8 mouse cellular contexts compared by ENCODE assay signal in the genomic region with DNA sequence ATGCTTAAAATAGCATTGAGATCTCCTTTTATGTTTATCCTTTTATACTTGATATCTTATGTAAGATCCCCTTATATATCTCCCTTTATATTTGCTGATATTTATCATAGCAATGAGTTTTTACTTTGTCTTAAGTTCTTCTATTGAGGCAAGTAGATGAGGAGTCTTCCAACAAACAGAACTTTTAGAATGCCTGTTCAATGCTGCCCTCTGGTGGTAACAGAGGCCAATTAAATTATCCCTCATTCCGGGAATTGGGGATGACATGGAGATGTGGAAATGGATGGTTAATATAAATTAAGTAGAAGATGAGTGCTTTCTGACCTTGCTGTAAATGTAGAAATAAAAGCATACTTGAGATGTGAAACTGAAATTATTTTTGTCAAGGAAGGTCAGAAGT.
DNase-seq lines count a peak whose midpoint lies in the region; ATAC-seq and TF ChIP-seq lines count a peak whose summit lies in the region.

No protein-coding gene starts in this region.

- DNase-seq in heart, adult 11 months, result peak; percentile 84
- DNase-seq in heart, postnatal 25 days (ENCODE audit: low spot score), result no peak
- DNase-seq in right cerebral cortex, adult 18-20 months, result peak; percentile 48
- DNase-seq in right cerebral cortex, postnatal 25 days, result no peak
- DNase-seq in brain, embryonic 14.5 days (ENCODE audit: low read depth), result peak; percentile 75
- peak; percentile 62 for DNase-seq in forelimb bud, embryonic 11.5 days (ENCODE audit: low read depth, low spot score)
- peak; percentile 89 for DNase-seq in lung, embryonic 14.5 days

- ATAC-seq in lung, embryonic 14.5 days (ENCODE audit: insufficient read depth), result no peak
- ATAC-seq in megakaryocyte-erythroid progenitor cell, adult 5-6 weeks (replicated peaks; ENCODE audit: low FRiP score, low TSS enrichment, poor library complexity, severe bottlenecking), result no peak

- no peak overlapping the region for H3K9ac ChIP-seq in lung, embryonic 14.5 days

- H3K4me1 ChIP-seq in lung, embryonic 14.5 days (ENCODE audit: insufficient read depth), result no peaks in the 10 kb centered on the region

- no peak overlapping the region for H3K27ac ChIP-seq in lung, embryonic 14.5 days (ENCODE audit: low read depth)

- peak; percentile 63; the same call in 1 of the 2 replicates for TF ChIP-seq CTCF in brain, embryonic 14.5 days (IDR thresholded peaks at IDR 0.05; ENCODE audit: borderline replicate concordance, extremely low read depth, insufficient read depth, insufficient read length)
- TF ChIP-seq CTCF in lung, embryonic 14.5 days (IDR thresholded peaks at IDR 0.05; ENCODE audit: low read depth), result peak; percentile 85

- WGBS in lung, embryonic 14.5 days, result 3% methylated on average over 1 of the region's 1 CpGs

- H3K27me3 ChIP-seq in lung, embryonic 14.5 days (ENCODE audit: insufficient read depth, low read length), result no peaks in the 10 kb centered on the region

- H3K36me3 ChIP-seq in lung, embryonic 14.5 days (ENCODE audit: insufficient read depth), result peaks cover 19% of the 10 kb centered on the region

- no peak for TF ChIP-seq POLR2A in brain, embryonic 14.5 days (IDR thresholded peaks at IDR 0.05; ENCODE audit: borderline replicate concordance, extremely low read depth, insufficient read depth, insufficient read length, poor library complexity, severe bottlenecking)

- intact Hi-C loops in heart, postnatal 25 days (cut with DNase I), result loop anchor here (1.0 to 5.0 kb wide), 2 partner anchors 84 to 257 kb away; no protein-coding TSS in a partner anchor

- no peak overlapping the region for H3K4me2 ChIP-seq in lung, embryonic 14.5 days

- H3K4me3 ChIP-seq in lung, embryonic 14.5 days (ENCODE audit: low read depth, low read length), result no peak overlapping the region

- no peaks in the 10 kb centered on the region for H3K9me3 ChIP-seq in lung, embryonic 14.5 days (ENCODE audit: low read depth, low read length)

Comparison
In these comparisons a context has a peak if more than half of its experiments do, and no peak if none do; other contexts are left out.
1. DNase-seq: peak in heart, adult 11 months (single experiment), right cerebral cortex, adult 18-20 months (single experiment), brain, embryonic 14.5 days (single experiment), forelimb bud, embryonic 11.5 days (single experiment) and lung, embryonic 14.5 days (single experiment); none in heart, postnatal 25 days (single experiment) and right cerebral cortex, postnatal 25 days (single experiment).